Mouse (Mus musculus): ENCODE measurements around the gene Cpm. TPM values are rescaled to one million over a fixed set of nuclear protein-coding genes. Genes with fewer than 3 reads are reported as not detected.

Cpm gene
- polyA plus RNA-seq, 1 experiment from 2014 or later: 6.3 TPM

DNA sequence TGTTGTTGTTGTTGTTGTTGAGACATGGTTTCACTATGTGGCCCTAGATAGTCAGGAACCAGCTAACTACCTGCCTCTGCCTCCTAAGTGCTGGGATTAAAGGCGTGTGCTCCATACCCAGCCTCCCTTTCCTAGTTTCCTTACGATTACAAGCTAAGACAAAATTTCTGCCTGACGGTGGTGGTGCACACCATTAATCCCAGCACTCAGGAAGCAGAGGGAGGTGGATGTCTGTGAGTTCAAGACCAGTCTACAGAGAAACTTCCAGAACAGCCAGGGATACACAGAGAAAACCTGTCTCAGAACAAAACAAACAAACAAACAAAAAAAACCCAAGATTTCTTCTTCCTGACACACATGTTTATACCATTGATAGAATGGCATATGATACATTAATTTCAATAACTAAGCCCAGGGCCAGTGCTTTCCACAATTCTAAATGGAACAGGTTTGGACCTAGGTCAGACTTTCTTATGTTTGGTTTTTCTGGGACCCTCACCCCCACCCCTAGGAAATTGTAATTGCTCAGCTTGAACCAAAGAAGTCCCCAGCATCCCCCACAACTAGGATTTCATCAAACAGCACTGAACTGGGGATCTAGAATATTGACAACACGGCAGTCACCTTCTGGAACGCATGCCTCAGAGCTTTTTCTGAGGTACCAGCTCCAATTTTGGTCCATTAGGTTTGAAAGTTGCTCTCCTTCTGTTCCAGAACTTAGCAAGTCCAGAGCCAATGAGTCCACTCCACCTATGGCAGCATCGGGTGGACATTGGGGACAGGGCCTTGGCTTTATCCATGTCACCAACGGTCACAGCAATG lies 20.1 kb upstream of the Cpm start:
- H3K4me3 ChIP-seq (ENCODE audit: low read depth, low read length): no peak overlapping the region
- H3K9ac ChIP-seq (ENCODE audit: low read depth, low read length): no peak overlapping the region
- H3K36me3 ChIP-seq (ENCODE audit: control insufficient read depth, insufficient read depth, low read length): no peaks in the 10 kb centered on the region
- DNase-seq (ENCODE audit: low spot score) (no peak), ATAC-seq (ENCODE audit: low FRiP score) (no peak)
- H3K4me2 ChIP-seq (replicated peaks; ENCODE audit: low read depth, low read length): no peak overlapping the region
- no peaks in the 10 kb centered on the region; the same call in 1 of the 2 replicates for H3K27me3 ChIP-seq (ENCODE audit: control insufficient read depth, insufficient read depth, low read length)
- H3K27ac ChIP-seq (ENCODE audit: low read depth, low read length): no peak overlapping the region
- 88% methylated on average over 7 of the region's 7 CpGs for WGBS
- H3K4me1 ChIP-seq (replicated peaks; ENCODE audit: control insufficient read depth, insufficient read depth, low read length): no peaks in the 10 kb centered on the region
- H3K9me3 ChIP-seq (ENCODE audit: control insufficient read depth, low read length): no peaks in the 10 kb centered on the region

- no peaks in the 10 kb centered on the region; the same call in 1 of the 2 replicates for H3K27me3 ChIP-seq (ENCODE audit: control insufficient read depth, insufficient read depth, low read length)
- 89% methylated on average over 6 of the region's 6 CpGs for WGBS
- DNase-seq (ENCODE audit: low spot score) (no peak), ATAC-seq (ENCODE audit: low FRiP score) (no peak)
- no peak overlapping the region for H3K27ac ChIP-seq (ENCODE audit: low read depth, low read length)
- H3K36me3 ChIP-seq (ENCODE audit: control insufficient read depth, insufficient read depth, low read length): no peaks in the 10 kb centered on the region
- no peak overlapping the region for H3K4me2 ChIP-seq (replicated peaks; ENCODE audit: low read depth, low read length)
- no peaks in the 10 kb centered on the region for H3K9me3 ChIP-seq (ENCODE audit: control insufficient read depth, low read length)
- H3K9ac ChIP-seq (ENCODE audit: low read depth, low read length): no peak overlapping the region
- H3K4me1 ChIP-seq (replicated peaks; ENCODE audit: control insufficient read depth, insufficient read depth, low read length): no peaks in the 10 kb centered on the region
- no peak overlapping the region for H3K4me3 ChIP-seq (ENCODE audit: low read depth, low read length)
Measured at GRCm38 (mm10) chr10:117609810-117610090, 19.6 kb upstream of the Cpm start.

- Histone ChIP-seq H3K9ac (ENCODE audit: low read depth, low read length) (no peak overlapping the region), H3K4me1 (replicated peaks; ENCODE audit: control insufficient read depth, insufficient read depth, low read length) (no peaks in the 10 kb centered on the region), H3K27me3 (ENCODE audit: control insufficient read depth, insufficient read depth, low read length) (no peaks in the 10 kb centered on the region; the same call in 1 of the 2 replicates), H3K4me3 (ENCODE audit: low read depth, low read length) (no peak overlapping the region), H3K4me2 (replicated peaks; ENCODE audit: low read depth, low read length) (no peak overlapping the region), H3K27ac (ENCODE audit: low read depth, low read length) (no peak overlapping the region), H3K9me3 (ENCODE audit: control insufficient read depth, low read length) (no peaks in the 10 kb centered on the region), H3K36me3 (ENCODE audit: control insufficient read depth, insufficient read depth, low read length) (no peaks in the 10 kb centered on the region)
- WGBS: 92% methylated on average over 5 of the region's 5 CpGs
- no peak for DNase-seq (ENCODE audit: low spot score)
- no peak for ATAC-seq (ENCODE audit: low FRiP score)
Measured at GRCm38 (mm10) chr10:117610160-117610764, 19.0 kb upstream of the Cpm start.

- no peaks in the 10 kb centered on the region for H3K4me1 ChIP-seq (replicated peaks; ENCODE audit: control insufficient read depth, insufficient read depth, low read length)
- H3K9me3 ChIP-seq (ENCODE audit: control insufficient read depth, low read length): no peaks in the 10 kb centered on the region
- H3K27ac ChIP-seq (ENCODE audit: low read depth, low read length): no peak overlapping the region
- ATAC-seq (ENCODE audit: low FRiP score): no peak
- no peaks in the 10 kb centered on the region; the same call in 1 of the 2 replicates for H3K27me3 ChIP-seq (ENCODE audit: control insufficient read depth, insufficient read depth, low read length)
- H3K9ac ChIP-seq (ENCODE audit: low read depth, low read length): no peak overlapping the region
- no peak for DNase-seq (ENCODE audit: low spot score)
- 83% methylated on average over 2 of the region's 2 CpGs for WGBS
- H3K4me2 ChIP-seq (replicated peaks; ENCODE audit: low read depth, low read length): no peak overlapping the region
- H3K4me3 ChIP-seq (ENCODE audit: low read depth, low read length): no peak overlapping the region
- H3K36me3 ChIP-seq (ENCODE audit: control insufficient read depth, insufficient read depth, low read length): no peaks in the 10 kb centered on the region
Measured at GRCm38 (mm10) chr10:117610794-117611384, 18.4 kb upstream of the Cpm start.

- no peaks in the 10 kb centered on the region; the same call in 1 of the 2 replicates for H3K27me3 ChIP-seq (ENCODE audit: control insufficient read depth, insufficient read depth, low read length)
- H3K27ac ChIP-seq (ENCODE audit: low read depth, low read length): no peak overlapping the region
- H3K9me3 ChIP-seq (ENCODE audit: control insufficient read depth, low read length): no peaks in the 10 kb centered on the region
- no peak overlapping the region for H3K9ac ChIP-seq (ENCODE audit: low read depth, low read length)
- no peak overlapping the region for H3K4me3 ChIP-seq (ENCODE audit: low read depth, low read length)
- no peaks in the 10 kb centered on the region for H3K4me1 ChIP-seq (replicated peaks; ENCODE audit: control insufficient read depth, insufficient read depth, low read length)
- no peaks in the 10 kb centered on the region for H3K36me3 ChIP-seq (ENCODE audit: control insufficient read depth, insufficient read depth, low read length)
- no peak overlapping the region for H3K4me2 ChIP-seq (replicated peaks; ENCODE audit: low read depth, low read length)
- no peak for ATAC-seq (ENCODE audit: low FRiP score)
- WGBS: 93% methylated on average over 2 of the region's 2 CpGs
- no peak for DNase-seq (ENCODE audit: low spot score)
Measured at GRCm38 (mm10) chr10:117611503-117611902, 17.8 kb upstream of the Cpm start.

DNA sequence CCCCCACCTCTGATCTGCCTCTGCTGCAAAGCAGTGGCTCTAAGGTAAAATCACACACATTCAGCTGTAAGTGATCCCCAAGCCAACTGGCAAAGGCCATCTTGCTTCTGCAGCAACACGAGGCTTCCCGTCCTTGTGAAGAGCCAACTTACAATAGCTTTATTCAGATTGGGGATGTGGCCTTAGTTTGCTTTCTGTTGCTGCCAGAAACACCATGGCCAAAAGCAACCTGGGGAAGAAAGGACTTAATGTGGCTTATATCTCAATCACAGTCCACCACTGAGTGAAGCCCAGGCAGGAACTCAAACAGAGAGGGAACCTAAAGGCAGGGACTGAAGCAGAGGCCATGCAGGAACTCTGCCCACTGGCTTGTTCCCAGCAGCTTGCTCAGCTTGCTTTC lies 17.3 kb upstream of the Cpm start:
- DNase-seq (ENCODE audit: low spot score) (no peak), ATAC-seq (ENCODE audit: low FRiP score) (no peak)
- WGBS: 73% methylated on average over 2 of the region's 2 CpGs
- no peak overlapping the region for H3K9ac ChIP-seq (ENCODE audit: low read depth, low read length)
- no peaks in the 10 kb centered on the region for H3K9me3 ChIP-seq (ENCODE audit: control insufficient read depth, low read length)
- H3K27me3 ChIP-seq (ENCODE audit: control insufficient read depth, insufficient read depth, low read length): no peaks in the 10 kb centered on the region; the same call in 1 of the 2 replicates
- no peak overlapping the region for H3K4me3 ChIP-seq (ENCODE audit: low read depth, low read length)
- H3K27ac ChIP-seq (ENCODE audit: low read depth, low read length): no peak overlapping the region
- no peaks in the 10 kb centered on the region for H3K36me3 ChIP-seq (ENCODE audit: control insufficient read depth, insufficient read depth, low read length)
- no peak overlapping the region for H3K4me2 ChIP-seq (replicated peaks; ENCODE audit: low read depth, low read length)
- H3K4me1 ChIP-seq (replicated peaks; ENCODE audit: control insufficient read depth, insufficient read depth, low read length): no peaks in the 10 kb centered on the region

DNA sequence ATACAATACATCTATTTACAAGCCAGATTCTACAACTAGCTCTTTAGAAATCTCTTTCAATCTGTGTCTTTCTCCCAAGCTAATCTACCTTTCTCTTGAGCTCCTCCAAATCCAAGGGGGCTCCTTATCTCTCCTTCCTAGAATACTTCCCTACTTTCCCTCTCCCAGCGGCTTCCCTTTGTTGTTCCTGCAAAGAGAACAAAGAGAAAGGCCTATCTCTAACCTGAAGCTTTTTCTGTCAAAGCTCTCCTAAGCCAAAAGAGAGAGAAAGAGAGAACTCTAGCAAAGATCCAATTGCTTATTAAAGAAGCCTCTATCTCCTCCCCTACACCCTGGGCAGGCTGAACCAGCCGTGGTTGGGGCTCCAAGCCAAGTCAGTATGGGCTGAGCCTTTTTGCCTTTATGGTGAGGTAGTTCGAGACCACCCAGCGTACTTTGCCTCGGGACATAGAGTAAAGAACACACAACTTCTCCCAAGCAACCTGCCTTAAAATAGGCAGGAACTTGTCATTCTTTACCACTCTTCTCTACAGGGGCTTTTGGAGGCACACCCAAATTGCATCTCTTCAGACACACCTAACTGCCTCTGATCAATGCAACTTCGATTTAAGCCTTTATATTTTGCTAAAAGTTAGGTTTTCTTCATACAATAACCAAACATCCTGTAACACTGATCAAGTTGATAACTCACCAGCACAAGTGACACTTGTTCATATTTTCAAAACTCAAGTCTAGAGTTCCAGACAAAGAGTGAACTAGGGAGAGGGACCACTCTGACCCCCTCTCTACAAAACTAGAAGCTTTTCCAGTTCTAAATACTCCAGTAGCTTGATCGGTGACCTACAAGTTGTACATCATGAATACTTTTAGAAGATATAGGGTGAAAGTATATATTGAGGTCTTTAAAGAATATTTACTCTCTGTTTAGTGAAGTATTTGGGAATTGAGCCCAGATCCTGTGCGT lies 16.4 kb upstream of the Cpm start:
- no peak for ATAC-seq (ENCODE audit: low FRiP score)

DNA sequence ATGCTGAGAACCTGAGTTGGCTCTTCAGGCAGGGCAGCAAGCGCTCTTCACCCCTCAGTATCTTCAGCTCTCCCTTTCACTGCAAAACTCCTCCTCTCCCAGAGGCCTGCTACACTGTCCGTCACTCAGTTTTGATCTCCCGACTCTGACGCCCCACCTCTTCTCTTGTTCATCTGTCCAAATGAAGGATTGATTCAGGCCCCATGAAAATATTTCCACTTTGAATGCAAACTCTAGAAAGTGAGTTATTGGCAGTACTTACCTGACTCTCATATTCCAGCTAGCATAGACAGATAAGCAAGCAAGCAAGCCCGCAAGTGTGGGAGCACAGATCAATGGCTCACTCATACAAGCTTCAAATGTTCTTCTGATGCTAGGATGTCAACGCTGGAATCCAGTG lies 15.3 kb upstream of the Cpm start:
- 79% methylated on average over 6 of the region's 6 CpGs for WGBS

More for the DNA sequence above, 16.4 kb upstream of the Cpm start:
- WGBS: 84% methylated on average over 8 of the region's 8 CpGs
- no peaks in the 10 kb centered on the region for H3K9me3 ChIP-seq (ENCODE audit: control insufficient read depth, low read length)
- no peak overlapping the region for H3K4me2 ChIP-seq (replicated peaks; ENCODE audit: low read depth, low read length)
- H3K36me3 ChIP-seq (ENCODE audit: control insufficient read depth, insufficient read depth, low read length): no peaks in the 10 kb centered on the region
- no peak overlapping the region for H3K27ac ChIP-seq (ENCODE audit: low read depth, low read length)
- no peaks in the 10 kb centered on the region; the same call in 1 of the 2 replicates for H3K27me3 ChIP-seq (ENCODE audit: control insufficient read depth, insufficient read depth, low read length)
- no peaks in the 10 kb centered on the region for H3K4me1 ChIP-seq (replicated peaks; ENCODE audit: control insufficient read depth, insufficient read depth, low read length)
- H3K9ac ChIP-seq (ENCODE audit: low read depth, low read length): no peak overlapping the region
- no peak for DNase-seq (ENCODE audit: low spot score)
- no peak overlapping the region for H3K4me3 ChIP-seq (ENCODE audit: low read depth, low read length)

More for the DNA sequence above, 15.3 kb upstream of the Cpm start:
- ATAC-seq (ENCODE audit: low FRiP score): no peak
- no peak overlapping the region for H3K27ac ChIP-seq (ENCODE audit: low read depth, low read length)
- no peak for DNase-seq (ENCODE audit: low spot score)
- H3K27me3 ChIP-seq (ENCODE audit: control insufficient read depth, insufficient read depth, low read length): no peaks in the 10 kb centered on the region; the same call in 1 of the 2 replicates
- H3K9me3 ChIP-seq (ENCODE audit: control insufficient read depth, low read length): no peaks in the 10 kb centered on the region
- H3K9ac ChIP-seq (ENCODE audit: low read depth, low read length): no peak overlapping the region
- no peaks in the 10 kb centered on the region for H3K4me1 ChIP-seq (replicated peaks; ENCODE audit: control insufficient read depth, insufficient read depth, low read length)
- H3K4me2 ChIP-seq (replicated peaks; ENCODE audit: low read depth, low read length): no peak overlapping the region
- no peak overlapping the region for H3K4me3 ChIP-seq (ENCODE audit: low read depth, low read length)
- H3K36me3 ChIP-seq (ENCODE audit: control insufficient read depth, insufficient read depth, low read length): no peaks in the 10 kb centered on the region

Measured in hindbrain, embryonic 11.5 days (tissue).